Mouse (Mus musculus) intestine, embryonic 14.5 days (tissue): ENCODE data around the gene Igsf3. TPM values are rescaled to one million over a fixed set of nuclear protein-coding genes. Genes with fewer than 3 reads are reported as not detected.

Source experiments
- ATAC-seq: fragments of 200-750 bp; cut with Nextera tagmentation; replicated peaks from 2 replicates; pipeline ENCODE4 v1.8.0; 2017; ENCODE audit warnings: low read depth, moderate number of reproducible peaks, moderate TSS enrichment, moderate library complexity; ENCODE audit not compliant: low FRiP score, low TSS enrichment
- DNase-seq: peaks from one replicate; pipeline ENCODE4 v3.0.0-alpha.2; 2018; ENCODE audit warnings: low spot score
- H3K27ac ChIP-seq: fragments of 300-500 bp; sonication (generic); 2 replicates; pipeline ENCODE4 v1.5.1; 2014; ENCODE audit warnings: low read depth, mild to moderate bottlenecking, control low read depth
- H3K27me3 ChIP-seq: fragments of 300-500 bp; sonication (generic); replicated peaks from 2 replicates; pipeline ENCODE4 v1.6.1; 2014; ENCODE audit warnings: low read length, control low read depth; ENCODE audit not compliant: control insufficient read depth, insufficient read depth
- H3K36me3 ChIP-seq: fragments of 300-500 bp; sonication (generic); 2 replicates; pipeline ENCODE4 v1.6.1; 2014; ENCODE audit warnings: low read length, control low read depth; ENCODE audit not compliant: control insufficient read depth, insufficient read depth
- H3K4me1 ChIP-seq: fragments of 300-500 bp; sonication (generic); replicated peaks from 2 replicates; pipeline ENCODE4 v1.6.1; 2014; ENCODE audit warnings: low read length, control low read depth, mixed read lengths; ENCODE audit not compliant: control insufficient read depth, insufficient read depth
- H3K4me2 ChIP-seq: fragments of 300-500 bp; sonication (generic); 2 replicates; pipeline ENCODE4 v1.6.1; 2014; ENCODE audit warnings: low read length
- H3K4me3 ChIP-seq: fragments of 300-500 bp; sonication (generic); 2 replicates; pipeline ENCODE4 v1.5.1; 2014; ENCODE audit warnings: low read depth, low read length, control low read depth, mixed read lengths
- H3K9ac ChIP-seq: fragments of 300-500 bp; sonication (generic); 2 replicates; pipeline ENCODE4 v1.6.1; 2014; ENCODE audit warnings: mild to moderate bottlenecking, low read length
- H3K9me3 ChIP-seq: fragments of 300-500 bp; sonication (generic); 2 replicates; pipeline ENCODE4 v1.6.1; 2016; ENCODE audit warnings: low read length, control low read depth; ENCODE audit not compliant: control insufficient read depth
- WGBS: fragments of 180-500 bp; shearing (Covaris S2); extraction: QIAGEN DNeasy Blood & Tissue Kit; methylation state at CpG from one replicate; pipeline ENCODE4 v1.1.7; 2014; 5-methylcytosine and 5-hydroxymethylcytosine counted together
- polyA plus RNA-seq: library from polyadenylated mRNA; unstranded; fragments of >200 nt; fragmentation: Nextera tagmentation; extraction: Ambion mirVana; gene quantifications from 2 replicates; pipeline ENCODE4 v1.2.1, GENCODE M21; 2014

Igsf3 gene
- polyA plus RNA-seq, 1 experiment from 2014 or later: 18.3 TPM

DNA sequence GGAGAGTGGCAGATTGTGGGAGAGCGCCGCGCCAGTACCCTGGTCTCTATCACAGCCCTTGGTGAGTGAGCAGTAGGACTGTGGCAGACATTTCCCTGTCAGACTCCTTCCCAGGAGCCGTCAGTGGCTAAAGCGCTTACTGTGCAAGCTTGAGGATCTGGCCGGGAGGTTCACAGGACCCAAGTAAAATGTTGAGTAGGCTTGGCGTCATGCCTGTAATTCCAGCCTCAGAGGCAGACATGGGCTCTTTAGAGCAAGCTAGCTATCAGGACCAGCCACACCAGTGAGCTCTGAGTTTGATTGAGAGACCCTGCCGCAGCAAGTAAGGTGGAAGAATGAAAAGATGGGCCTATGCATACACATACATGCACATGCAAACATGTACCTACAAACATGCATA lies 58.8 kb downstream of the Igsf3 start:
- 0 out of 2 replicates have a peak, but pooled peaks cover under 1% of the 10 kb centered on the region for H3K4me1 ChIP-seq
- 86% methylated on average over 8 of the region's 8 CpGs for WGBS
- H3K27me3 ChIP-seq: no peaks in the 10 kb centered on the region
- no peak overlapping the region for H3K4me2 ChIP-seq
- ATAC-seq (no peak), DNase-seq (no peak)
- H3K9ac ChIP-seq: no peak overlapping the region
- H3K4me3 ChIP-seq: no peak overlapping the region
- peaks cover 51% of the 10 kb centered on the region for H3K36me3 ChIP-seq
- no peaks in the 10 kb centered on the region for H3K9me3 ChIP-seq
- no peak overlapping the region for H3K27ac ChIP-seq

DNA sequence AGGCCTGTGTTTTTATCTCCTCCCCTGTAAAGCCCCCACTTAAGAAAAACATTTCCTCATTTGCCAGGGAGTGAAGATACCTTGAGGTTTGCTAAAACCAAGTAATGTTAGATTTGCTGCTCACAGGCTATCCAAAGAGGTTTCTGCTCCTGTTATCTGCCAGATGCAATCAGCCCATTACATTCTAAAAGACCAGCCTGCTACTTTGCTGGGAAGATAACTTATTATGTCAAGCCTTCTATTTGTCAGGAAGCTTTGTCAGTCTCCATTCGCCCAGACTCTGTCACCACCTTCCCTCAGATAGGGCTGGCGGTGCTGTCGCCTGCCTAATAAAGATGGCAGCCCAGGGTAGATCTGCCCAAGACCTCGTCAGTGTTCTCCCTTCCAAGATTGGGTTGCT lies 59.6 kb downstream of the Igsf3 start:
- H3K4me1 ChIP-seq: no peaks in the 10 kb centered on the region
- no peak overlapping the region for H3K4me2 ChIP-seq
- H3K27me3 ChIP-seq: no peaks in the 10 kb centered on the region
- H3K36me3 ChIP-seq: peaks cover 54% of the 10 kb centered on the region
- WGBS: 77% methylated on average over 4 of the region's 4 CpGs
- ATAC-seq (no peak), DNase-seq (no peak)
- no peaks in the 10 kb centered on the region for H3K9me3 ChIP-seq
- no peak overlapping the region for H3K27ac ChIP-seq
- no peak overlapping the region for H3K4me3 ChIP-seq
- no peak overlapping the region for H3K9ac ChIP-seq

DNA sequence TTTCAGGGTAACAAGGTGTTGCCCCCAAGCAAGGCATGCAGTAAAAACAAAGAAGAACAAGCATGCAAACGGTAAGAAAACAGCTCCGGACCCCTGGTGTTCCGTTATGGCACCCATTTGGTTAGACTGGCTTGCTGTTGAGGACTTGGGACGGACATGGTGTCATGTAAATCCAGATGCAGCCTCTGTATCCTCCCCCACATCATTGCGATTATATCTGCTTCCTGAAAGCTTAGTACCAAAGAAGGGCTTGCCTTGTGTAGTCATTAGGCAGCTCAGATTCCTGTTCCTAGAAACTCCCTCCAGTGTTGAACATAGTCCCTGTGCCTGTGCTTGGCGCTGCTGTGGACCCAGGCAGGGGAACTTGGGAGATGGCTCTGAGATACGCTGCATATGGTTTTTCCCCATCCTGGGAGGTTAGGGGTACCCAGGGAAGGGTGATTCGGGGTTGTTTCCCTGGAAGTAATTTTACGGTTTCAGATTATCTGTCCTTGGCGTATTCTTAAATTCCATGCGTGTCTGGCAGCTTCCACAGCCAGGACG lies 60.2 kb downstream of the Igsf3 start:
- H3K9ac ChIP-seq: no peak overlapping the region
- H3K27me3 ChIP-seq: no peaks in the 10 kb centered on the region
- peaks cover 57% of the 10 kb centered on the region for H3K36me3 ChIP-seq
- H3K4me2 ChIP-seq: no peak overlapping the region
- H3K4me3 ChIP-seq: no peak overlapping the region
- no peaks in the 10 kb centered on the region for H3K4me1 ChIP-seq
- no peaks in the 10 kb centered on the region for H3K9me3 ChIP-seq
- H3K27ac ChIP-seq: no peak overlapping the region
- 73% methylated on average over 12 of the region's 12 CpGs for WGBS
- ATAC-seq (no peak), DNase-seq (no peak)

DNA sequence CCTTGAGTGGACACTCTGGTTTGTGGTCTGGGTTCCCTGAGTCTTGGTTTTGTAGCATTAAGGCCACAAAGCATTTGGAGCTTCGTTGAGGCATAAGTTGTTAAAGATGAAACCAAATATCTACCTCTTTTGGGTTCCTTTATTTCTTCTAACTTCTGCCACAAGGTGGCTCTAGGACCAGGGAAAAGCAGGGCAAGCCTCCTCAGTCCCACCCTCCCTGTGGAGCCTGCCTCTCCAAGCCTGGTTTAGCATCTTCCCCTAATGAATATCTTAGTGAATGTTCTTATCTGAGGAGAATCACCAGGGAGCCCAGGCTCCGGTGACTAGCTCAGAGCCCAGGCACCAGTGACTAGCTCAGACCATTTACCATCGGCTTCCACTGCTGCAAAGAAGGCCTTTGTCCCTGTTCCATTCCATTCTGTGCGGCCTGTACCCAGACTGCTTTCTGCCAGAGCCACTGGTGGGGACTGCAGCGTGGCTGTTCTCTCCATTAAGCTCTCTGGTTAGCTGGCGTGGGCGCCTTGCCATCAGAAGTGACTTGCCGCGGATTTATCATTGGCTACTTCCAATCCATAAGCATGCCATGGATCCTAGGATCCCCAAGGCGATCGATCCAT lies 66.5 kb downstream of the Igsf3 start:
- 85% methylated on average over 11 of the region's 11 CpGs for WGBS
- no peak for DNase-seq
- Histone ChIP-seq H3K9me3 (no peaks in the 10 kb centered on the region), H3K27me3 (no peaks in the 10 kb centered on the region), H3K4me2 (no peak overlapping the region), H3K36me3 (peaks cover 27% of the 10 kb centered on the region), H3K27ac (no peak overlapping the region), H3K9ac (no peak overlapping the region), H3K4me3 (no peak overlapping the region), H3K4me1 (no peaks in the 10 kb centered on the region)
- ATAC-seq: no peak

DNA sequence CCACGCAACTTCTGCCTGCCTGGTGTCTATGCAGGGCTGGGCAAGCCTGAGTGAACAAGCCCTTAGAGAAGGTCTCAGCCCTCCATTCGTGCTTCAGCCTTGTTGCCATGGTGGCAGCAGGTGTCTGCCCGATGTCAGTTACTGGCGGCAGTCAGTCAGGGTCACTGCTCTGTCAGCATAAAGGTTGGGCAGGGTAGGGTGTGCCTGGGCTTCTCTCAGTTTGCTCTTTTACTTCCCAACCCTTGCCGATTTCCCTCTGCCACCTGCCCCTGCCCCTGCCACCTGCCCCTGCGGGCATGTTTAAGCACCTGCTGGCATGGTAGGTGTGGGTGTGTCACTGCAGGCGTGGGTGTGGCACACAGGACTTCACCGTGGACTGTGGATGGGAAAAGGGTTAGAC lies 67.6 kb downstream of the Igsf3 start:
- DNase-seq (no peak), ATAC-seq (no peak)
- Histone ChIP-seq H3K27me3 (no peaks in the 10 kb centered on the region), H3K9ac (no peak overlapping the region), H3K4me2 (no peak overlapping the region), H3K4me3 (no peak overlapping the region), H3K9me3 (no peaks in the 10 kb centered on the region), H3K36me3 (peaks cover 18% of the 10 kb centered on the region), H3K4me1 (no peaks in the 10 kb centered on the region), H3K27ac (no peak overlapping the region)
- WGBS: 79% methylated on average over 8 of the region's 8 CpGs

DNA sequence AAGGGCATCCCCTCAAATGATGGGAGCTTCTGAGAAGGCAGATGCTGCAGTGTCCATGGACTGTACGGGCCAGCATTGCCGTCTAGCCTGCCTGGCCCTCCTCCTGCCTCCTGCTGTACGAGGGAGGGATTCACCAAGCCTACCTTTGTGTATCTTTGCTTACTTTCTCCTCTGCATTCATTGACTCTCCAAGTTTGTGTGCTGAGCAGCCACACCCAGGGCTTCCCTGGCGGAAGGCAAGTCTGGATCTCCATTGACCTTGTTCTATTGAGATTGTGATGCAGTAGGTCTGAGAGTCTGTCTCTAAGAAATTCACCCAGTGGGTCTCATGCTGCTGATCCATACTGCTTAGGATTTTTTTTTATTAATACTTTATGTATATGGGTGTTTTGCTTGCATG lies 70.4 kb downstream of the Igsf3 start:
- no peak for DNase-seq
- Histone ChIP-seq H3K9ac (no peak overlapping the region), H3K27ac (no peak overlapping the region), H3K27me3 (no peaks in the 10 kb centered on the region), H3K4me3 (no peak overlapping the region), H3K36me3 (peaks cover 8% of the 10 kb centered on the region), H3K9me3 (no peaks in the 10 kb centered on the region), H3K4me1 (no peaks in the 10 kb centered on the region), H3K4me2 (no peak overlapping the region)
- no peak for ATAC-seq
- 77% methylated on average over 4 of the region's 4 CpGs for WGBS

DNA sequence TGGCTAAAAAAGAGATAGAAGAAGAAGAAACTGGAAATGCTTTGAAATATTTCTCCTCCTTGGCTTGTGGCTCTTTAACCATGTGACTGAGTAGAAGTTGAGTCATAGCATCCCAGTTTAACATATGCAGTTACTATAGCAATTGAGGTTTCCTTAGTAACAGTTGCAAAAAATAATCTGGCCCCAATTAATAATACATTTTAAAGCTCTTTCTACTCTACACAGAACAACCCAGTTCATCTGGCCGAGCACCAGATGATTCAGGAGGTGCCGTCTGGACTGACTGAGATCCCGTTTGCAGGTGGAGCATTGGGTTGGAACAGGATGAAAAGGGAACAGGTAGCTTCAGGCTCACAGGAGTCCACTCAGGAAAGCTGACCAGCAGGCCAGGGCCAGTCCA lies 71.9 kb downstream of the Igsf3 start:
- Histone ChIP-seq H3K9ac (no peak overlapping the region), H3K36me3 (peaks cover 23% of the 10 kb centered on the region), H3K4me3 (no peak overlapping the region), H3K4me2 (no peak overlapping the region), H3K27ac (no peak overlapping the region), H3K4me1 (no peaks in the 10 kb centered on the region), H3K9me3 (no peaks in the 10 kb centered on the region), H3K27me3 (no peaks in the 10 kb centered on the region)
- ATAC-seq: no peak
- no peak for DNase-seq
- WGBS: 86% methylated on average over 3 of the region's 3 CpGs

DNA sequence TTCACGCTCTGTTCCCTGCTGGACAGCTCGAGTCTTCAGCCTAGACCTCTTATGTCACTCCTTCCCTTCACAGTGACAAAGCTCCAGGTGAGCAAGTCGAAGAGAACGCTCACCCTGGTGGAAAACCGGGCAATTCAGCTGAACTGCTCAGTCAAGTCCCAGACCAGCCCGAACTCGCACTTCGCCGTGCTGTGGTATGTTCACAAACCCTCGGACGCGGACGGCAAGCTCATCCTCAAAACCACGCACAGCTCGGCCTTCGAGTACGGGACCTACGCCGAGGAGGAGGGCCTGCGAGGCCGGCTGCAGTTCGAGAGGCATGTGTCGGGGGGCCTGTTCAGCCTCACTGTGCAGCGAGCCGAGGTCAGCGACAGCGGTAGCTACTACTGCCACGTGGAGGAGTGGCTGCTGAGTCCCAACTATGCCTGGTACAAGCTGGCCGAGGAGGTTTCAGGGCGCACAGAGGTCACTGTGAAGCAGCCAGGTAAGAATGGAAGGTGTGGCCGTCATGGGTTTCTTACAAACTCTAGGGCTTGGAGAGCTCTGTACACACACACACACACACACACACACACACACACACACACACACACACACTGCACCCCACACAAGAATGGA lies 74.0 kb downstream of the Igsf3 start:
- H3K27ac ChIP-seq: no peak overlapping the region
- H3K9me3 ChIP-seq: no peaks in the 10 kb centered on the region
- DNase-seq (no peak), ATAC-seq (no peak)
- H3K27me3 ChIP-seq: no peaks in the 10 kb centered on the region
- no peak overlapping the region for H3K4me3 ChIP-seq
- WGBS: 79% methylated on average over 31 of the region's 31 CpGs
- no peak overlapping the region for H3K4me2 ChIP-seq
- no peaks in the 10 kb centered on the region for H3K4me1 ChIP-seq
- peaks cover 44% of the 10 kb centered on the region for H3K36me3 ChIP-seq
- no peak overlapping the region for H3K9ac ChIP-seq

DNA sequence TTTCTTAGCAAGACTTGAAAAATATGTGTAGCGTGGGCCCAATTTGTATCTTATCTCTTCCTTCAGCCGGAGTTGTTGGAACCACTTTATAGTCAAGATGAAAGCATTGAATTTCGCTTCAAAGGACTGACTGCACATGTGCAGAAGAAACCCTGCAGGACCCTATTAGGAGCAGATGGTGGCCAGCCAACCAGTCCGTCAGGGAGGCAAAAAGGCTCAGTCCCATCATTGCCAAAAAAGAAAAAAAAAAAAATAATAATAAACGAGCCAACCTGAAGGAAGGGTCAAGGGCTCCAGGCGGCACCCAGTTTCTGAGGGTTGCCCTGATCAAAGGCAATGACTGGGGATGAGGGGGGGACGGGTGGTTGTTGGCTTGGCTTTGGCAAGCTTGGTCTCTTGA lies 83.7 kb downstream of the Igsf3 start:
- Histone ChIP-seq H3K27ac (no peak overlapping the region), H3K9ac (no peak overlapping the region), H3K27me3 (no peaks in the 10 kb centered on the region), H3K36me3 (peaks cover 45% of the 10 kb centered on the region), H3K4me2 (no peak overlapping the region), H3K4me3 (no peak overlapping the region), H3K9me3 (0 out of 2 replicates have a peak, but pooled peaks cover 4% of the 10 kb centered on the region), H3K4me1 (0 out of 2 replicates have a peak, but pooled peaks cover 4% of the 10 kb centered on the region)
- DNase-seq: no peak
- 85% methylated on average over 7 of the region's 7 CpGs for WGBS
- ATAC-seq: no peak
